Mouse (Mus musculus) ES-E14 (cell line): ENCODE results near the gene Rab8a.

ENCODE experiments used
- CHD2 ChIP-seq: IDR thresholded peaks from 2 replicates; pipeline ENCODE4 v1.6.1; 2014; ENCODE audit warnings: mild to moderate bottlenecking, low read depth, low read length, inconsistent platforms
- HCFC1 ChIP-seq: IDR thresholded peaks from 2 replicates; pipeline ENCODE4 v1.6.1; 2012; ENCODE audit warnings: low read length, inconsistent platforms, borderline replicate concordance; ENCODE audit not compliant: insufficient read depth
- MAFK ChIP-seq: IDR thresholded peaks from 2 replicates; pipeline ENCODE4 v1.6.1; 2014; ENCODE audit warnings: mild to moderate bottlenecking, low read depth, low read length, inconsistent platforms; ENCODE audit not compliant: insufficient read depth
- ZC3H11A ChIP-seq: IDR thresholded peaks from 2 replicates; pipeline ENCODE4 v1.6.1; 2012; ENCODE audit warnings: low read depth, mild to moderate bottlenecking, inconsistent platforms, low read length, borderline replicate concordance

DNA sequence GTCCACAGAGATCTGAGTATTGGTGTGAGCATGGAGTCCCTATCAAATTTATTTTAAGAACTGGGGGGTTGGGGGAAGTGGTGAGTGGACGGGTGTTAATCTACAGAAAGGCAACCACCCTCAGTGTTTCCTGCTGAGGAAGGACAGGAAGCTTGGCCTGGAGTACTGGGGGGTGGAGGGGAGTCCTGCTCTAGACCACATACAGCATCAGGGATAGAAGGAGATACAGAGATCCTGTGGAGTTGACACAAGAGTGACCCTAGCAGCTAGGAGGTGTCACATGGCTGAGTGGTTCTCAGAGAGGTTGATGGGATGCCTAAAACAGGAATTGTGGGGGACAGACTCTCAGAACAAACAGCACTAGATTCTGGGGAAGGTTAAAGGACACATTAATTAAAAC is 27.5 kb upstream of the Rab8a start:
- TF ChIP-seq HCFC1 (no peak), MAFK (no peak), ZC3H11A (no peak), CHD2 (no peak)
